Mouse (Mus musculus) limb, embryonic 15.5 days (tissue): ENCODE results near the gene Phf24. TPM values are rescaled to one million over a fixed set of nuclear protein-coding genes. Genes with fewer than 3 reads are reported as not detected.
"Not testable (repeated sequence)": the region's sequence is repeated elsewhere in the genome, so short reads cannot be mapped to it uniquely, and the experiment has no call there.

Experiments
- ATAC-seq: fragments of 200-750 bp; cut with Nextera tagmentation; 2 replicates; pipeline ENCODE4 v1.8.0; 2017; ENCODE audit warnings: low read depth, moderate TSS enrichment; ENCODE audit not compliant: insufficient number of reproducible peaks, low FRiP score, low TSS enrichment
- H3K27ac ChIP-seq: fragments of 300-500 bp; sonication (generic); 2 replicates; pipeline ENCODE4 v1.5.1; 2015; ENCODE audit warnings: moderate library complexity, mild to moderate bottlenecking, inconsistent platforms
- H3K27me3 ChIP-seq: fragments of 300-500 bp; sonication (generic); 2 replicates; pipeline ENCODE4 v1.6.1; 2015; ENCODE audit warnings: inconsistent platforms
- H3K36me3 ChIP-seq: fragments of 300-500 bp; sonication (generic); 2 replicates; pipeline ENCODE4 v1.6.1; 2015; ENCODE audit warnings: inconsistent platforms
- H3K4me1 ChIP-seq: fragments of 300-500 bp; sonication (generic); 2 replicates; pipeline ENCODE4 v1.6.1; 2015; ENCODE audit warnings: inconsistent platforms
- H3K4me2 ChIP-seq: fragments of 300-500 bp; sonication (generic); 2 replicates; pipeline ENCODE4 v1.6.1; 2015; ENCODE audit warnings: mild to moderate bottlenecking, inconsistent platforms
- H3K4me3 ChIP-seq: fragments of 300-500 bp; sonication (generic); 2 replicates; pipeline ENCODE4 v1.5.1; 2015; ENCODE audit warnings: mild to moderate bottlenecking, inconsistent platforms
- H3K9ac ChIP-seq: fragments of 300-500 bp; sonication (generic); 2 replicates; pipeline ENCODE4 v1.6.1; 2015; ENCODE audit warnings: inconsistent platforms
- H3K9me3 ChIP-seq: fragments of 300-500 bp; sonication (generic); 2 replicates; pipeline ENCODE4 v1.6.1; 2016; ENCODE audit warnings: inconsistent platforms
- WGBS: fragments of 180-500 bp; shearing (Covaris S2); methylation state at CpG from one replicate; pipeline ENCODE4 v1.1.7; 2015; 5-methylcytosine and 5-hydroxymethylcytosine counted together
- polyA plus RNA-seq: library from polyadenylated mRNA; unstranded; fragments of >200 nt; fragmentation: Nextera tagmentation; extraction: Ambion mirVana; gene quantifications from 2 replicates; pipeline ENCODE4 v1.2.1, GENCODE M21; 2015

Phf24 gene
- polyA plus RNA-seq, 1 experiment from 2014 or later, result 2.0 TPM

DNA sequence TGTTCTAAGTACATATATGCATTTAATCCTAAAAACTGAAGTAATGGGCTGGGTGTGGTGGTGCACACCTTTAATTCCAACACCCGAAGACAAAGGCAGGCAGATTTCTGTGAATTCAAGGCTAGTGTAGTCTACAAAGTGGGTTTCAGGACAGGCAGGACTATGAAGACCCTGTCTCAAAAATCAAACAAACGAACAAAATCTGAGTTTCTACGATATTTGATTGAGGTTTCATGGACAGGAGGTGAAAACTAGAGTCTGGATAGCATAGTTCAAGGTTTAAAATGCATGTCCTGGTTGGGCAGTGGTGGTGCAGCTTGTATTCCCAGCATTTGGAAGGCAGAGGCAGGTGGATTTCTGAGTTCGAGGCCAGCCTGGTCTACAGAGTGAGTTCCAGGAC, 52.8 kb downstream of the Phf24 start, which contains the start of gene 1700022I11Rik:
TSS of gene 1700022I11Rik (plus strand) at position 301 of the 400 bp plus-strand sequence.
- Histone ChIP-seq H3K4me1 (no peaks in the 10 kb centered on the region; the same call in 1 of the 2 replicates), H3K27ac (no peak within 1 kb of the TSS), H3K9ac (no peak within 1 kb of the TSS), H3K4me3 (no peak within 1 kb of the TSS), H3K9me3 (no peaks in the 10 kb centered on the region), H3K4me2 (no peak within 1 kb of the TSS), H3K36me3 (no peaks in the 10 kb centered on the region), H3K27me3 (no peaks in the 10 kb centered on the region)
- 90% methylated on average over 4 of the region's 4 CpGs for WGBS
- ATAC-seq, result no peak

DNA sequence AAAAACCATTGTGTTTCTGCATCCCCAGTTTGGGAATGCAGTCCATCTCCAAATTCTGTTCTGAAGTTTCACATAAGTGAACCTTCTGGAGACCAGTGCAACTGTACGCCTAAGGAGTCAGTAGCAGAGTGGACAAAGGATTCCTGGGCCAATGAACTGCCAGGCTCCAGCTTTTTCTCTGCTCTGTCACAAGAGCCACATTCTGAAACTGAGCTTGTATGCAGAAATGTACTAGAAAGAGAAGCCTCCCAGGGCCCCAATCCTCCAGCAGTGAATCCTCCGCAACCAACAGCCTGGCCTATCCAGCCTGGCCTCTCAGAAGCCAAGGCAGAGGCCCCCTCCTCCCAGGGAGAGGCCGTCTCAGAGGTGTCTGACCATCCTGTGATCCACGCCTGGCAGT, 56.5 kb downstream of the Phf24 start:
- H3K4me1 ChIP-seq, result no peaks in the 10 kb centered on the region
- H3K4me3 ChIP-seq, result no peak overlapping the region
- no peak overlapping the region for H3K4me2 ChIP-seq
- ATAC-seq, result no peak
- 59% methylated on average over 4 of the region's 4 CpGs for WGBS
- H3K9ac ChIP-seq, result no peak overlapping the region
- H3K9me3 ChIP-seq, result no peaks in the 10 kb centered on the region
- no peak overlapping the region for H3K27ac ChIP-seq
- peaks cover 6% of the 10 kb centered on the region for H3K36me3 ChIP-seq
- no peaks in the 10 kb centered on the region for H3K27me3 ChIP-seq

DNA sequence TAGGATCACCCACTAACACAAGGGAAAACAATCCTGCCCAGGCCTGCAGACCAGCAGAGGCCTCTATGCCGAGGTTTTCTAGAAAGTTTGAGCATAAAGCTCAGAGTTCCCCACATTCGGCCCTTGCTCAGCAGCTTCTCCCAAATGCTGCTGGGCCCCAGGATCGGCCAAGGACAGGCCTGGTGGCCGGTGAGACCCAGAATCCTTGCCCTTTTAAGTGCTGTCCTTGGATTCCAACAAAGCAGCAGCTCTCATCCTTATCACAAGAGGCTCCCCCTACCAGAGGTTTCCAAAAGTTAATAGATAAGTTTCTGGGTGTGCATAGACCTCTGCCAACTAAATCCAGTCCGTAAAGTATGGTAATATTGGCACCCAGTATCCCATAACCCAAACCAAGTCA, 57.4 kb downstream of the Phf24 start:
- WGBS, result 74% methylated on average over 5 of the region's 5 CpGs
- no peak overlapping the region for H3K9ac ChIP-seq
- H3K4me1 ChIP-seq, result no peaks in the 10 kb centered on the region
- H3K27me3 ChIP-seq, result no peaks in the 10 kb centered on the region
- no peak for ATAC-seq
- peaks cover 15% of the 10 kb centered on the region for H3K36me3 ChIP-seq
- H3K27ac ChIP-seq, result no peak overlapping the region
- no peak overlapping the region for H3K4me2 ChIP-seq
- H3K9me3 ChIP-seq, result no peaks in the 10 kb centered on the region
- no peak overlapping the region for H3K4me3 ChIP-seq

GRCm38 (mm10) chr4:42978062-42978461, 61.6 kb downstream of the Phf24 start:
- Histone ChIP-seq H3K36me3 (peaks cover 45% of the 10 kb centered on the region), H3K4me1 (no peaks in the 10 kb centered on the region), H3K4me2 (no peak overlapping the region), H3K27ac (no peak overlapping the region), H3K9me3 (no peaks in the 10 kb centered on the region), H3K27me3 (no peaks in the 10 kb centered on the region), H3K4me3 (no peak overlapping the region), H3K9ac (no peak overlapping the region)
- 86% methylated on average over 4 of the region's 4 CpGs for WGBS
- ATAC-seq, result no peak

- peaks cover 67% of the 10 kb centered on the region for H3K36me3 ChIP-seq
- not testable (repeated sequence) for H3K4me3 ChIP-seq, H3K9ac ChIP-seq, H3K4me2 ChIP-seq, H3K27me3 ChIP-seq, H3K9me3 ChIP-seq, ATAC-seq, H3K27ac ChIP-seq, H3K4me1 ChIP-seq
- 93% methylated on average over 8 of the region's 8 CpGs for WGBS
Measured at GRCm38 (mm10) chr4:42980467-42980866, 64.0 kb downstream of the Phf24 start.

GRCm38 (mm10) chr4:42988296-42988695, 71.8 kb downstream of the Phf24 start:
- no peaks in the 10 kb centered on the region for H3K9me3 ChIP-seq
- no peaks in the 10 kb centered on the region for H3K4me1 ChIP-seq
- 76% methylated on average over 1 of the region's 1 CpGs for WGBS
- no peak overlapping the region for H3K27ac ChIP-seq
- H3K27me3 ChIP-seq, result no peaks in the 10 kb centered on the region
- peaks cover 97% of the 10 kb centered on the region for H3K36me3 ChIP-seq
- ATAC-seq, result no peak
- no peak overlapping the region for H3K9ac ChIP-seq
- H3K4me3 ChIP-seq, result no peak overlapping the region
- H3K4me2 ChIP-seq, result no peak overlapping the region

Other genes starting within 250 kb of the Phf24 start
- gene 4930578G10Rik, start 181.1 kb upstream of the Phf24 start, polyA plus RNA-seq, result not detected in 2 replicates
- gene Ccl19, start 160.1 kb upstream of the Phf24 start, polyA plus RNA-seq, result not detected in 2 replicates
- gene Ccl21a, start 142.7 kb upstream of the Phf24 start, polyA plus RNA-seq, result 84.1 and 95.7 TPM in 2 replicates
- not detected in 2 replicates for gene Fam205a1, start 62.8 kb upstream of the Phf24 start, polyA plus RNA-seq
- gene Gm12394, start 59.9 kb upstream of the Phf24 start, polyA plus RNA-seq, result not detected in 2 replicates
- gene Fam205c, start 42.4 kb upstream of the Phf24 start, polyA plus RNA-seq, result 0.38 TPM in 1 of 2 replicates, not detected in the other
- 11.2 and 13.5 TPM in 2 replicates for gene Dnajb5, start 33.2 kb downstream of the Phf24 start, polyA plus RNA-seq
- gene 1700022I11Rik, start 52.9 kb downstream of the Phf24 start, polyA plus RNA-seq, result 0.42 and 0.55 TPM in 2 replicates
- gene Vcp, start 83.8 kb downstream of the Phf24 start, polyA plus RNA-seq, result 505 and 519 TPM in 2 replicates
- 20.7 and 26.1 TPM in 2 replicates for gene Fancg, start 93.8 kb downstream of the Phf24 start, polyA plus RNA-seq
- 22.7 and 23.1 TPM in 2 replicates for gene Pigo, start 109.2 kb downstream of the Phf24 start, polyA plus RNA-seq
- 286 and 303 TPM in 2 replicates for gene Stoml2, start 115.0 kb downstream of the Phf24 start, polyA plus RNA-seq
- gene Fam214b, start 129.6 kb downstream of the Phf24 start, polyA plus RNA-seq, result 14.4 and 14.9 TPM in 2 replicates
- gene Unc13b, start 142.3 kb downstream of the Phf24 start, polyA plus RNA-seq, result 2.7 and 2.9 TPM in 2 replicates